Mouse (Mus musculus) gastrocnemius, postnatal 4 days (tissue): ENCODE measurements around the gene Actrt3. TPM values are rescaled to one million over a fixed set of nuclear protein-coding genes. Genes with fewer than 3 reads are reported as not detected.
A peak's percentile ranks its signal among the peaks of the same experiment; 100 is the strongest.

Experiments used
- DNase-seq, 2 experiments: peaks; one replicate each; pipeline ENCODE4 v3.0.0; 2021 to 2022; ENCODE audit warnings: low spot score in 2 of 2, mixed read lengths in 2 of 2
- long read RNA-seq, 2 experiments: library from polyadenylated mRNA; stranded (forward); transcript quantifications; one replicate each; pipeline ENCODE4 v2.0.0; 2021
- total RNA-seq, 2 experiments: library from RNA; stranded (reverse); gene quantifications; 2 replicates each; pipeline ENCODE4 v1.2.3; 2021

Gene Actrt3
- not detected for total RNA-seq
- long read RNA-seq, experiment 1, result 0 reads
- long read RNA-seq, experiment 2, result 0 reads

GRCm38 (mm10) chr3:30599711-30600545, at the start of gene Actrt3:
Gene Actrt3, minus strand, starts transcription at chr3:30599939.
- DNase-seq, result peak in 1 of 2 experiments; percentile 16

GRCm38 (mm10) chr3:30648466-30648865, 48.7 kb upstream of the Actrt3 start:
- DNase-seq, result no peak

- peak; percentile 18 to 47 for DNase-seq
Measured at GRCm38 (mm10) chr3:30647440-30648090, 47.8 kb upstream of the Actrt3 start, which contains the start of gene Lrrc34. Gene Lrrc34, minus strand, starts transcription at chr3:30647869.

- no peak for DNase-seq
Measured at GRCm38 (mm10) chr3:30646761-30647160, 47.0 kb upstream of the Actrt3 start.

GRCm38 (mm10) chr3:30644207-30644606, 44.5 kb upstream of the Actrt3 start, which contains the start of gene Lrriq4:
Gene Lrriq4, plus strand, starts transcription at chr3:30644507.
- no peak for DNase-seq

GRCm38 (mm10) chr3:30635629-30636028, 35.9 kb upstream of the Actrt3 start:
- no peak for DNase-seq

GRCm38 (mm10) chr3:30633681-30634080, 33.9 kb upstream of the Actrt3 start:
- DNase-seq, result no peak

- DNase-seq, result no peak
Measured at GRCm38 (mm10) chr3:30620132-30620531, 20.4 kb upstream of the Actrt3 start.

- DNase-seq, result no peak
Measured at GRCm38 (mm10) chr3:30610930-30611329, 11.2 kb upstream of the Actrt3 start.

GRCm38 (mm10) chr3:30608999-30609398, 9.3 kb upstream of the Actrt3 start:
- no peak for DNase-seq

GRCm38 (mm10) chr3:30603256-30603655, 3.5 kb upstream of the Actrt3 start:
- DNase-seq, result no peak

- peak in 1 of 2 experiments; percentile 47 for DNase-seq
Measured at GRCm38 (mm10) chr3:30602740-30603098, 3.0 kb upstream of the Actrt3 start.

- DNase-seq, result peak; percentile 83 to 98
Measured at GRCm38 (mm10) chr3:30602065-30602739, 2.5 kb upstream of the Actrt3 start, which contains the start of gene Mynn. Gene Mynn, plus strand, starts transcription at chr3:30602065.

GRCm38 (mm10) chr3:30601610-30602064, 1.9 kb upstream of the Actrt3 start:
- no peak for DNase-seq

GRCm38 (mm10) chr3:30601175-30601574, 1.4 kb upstream of the Actrt3 start:
- DNase-seq, result peak; percentile 43 to 71

GRCm38 (mm10) chr3:30600717-30601116, 978 bp upstream of the Actrt3 start:
- DNase-seq, result peak in 1 of 2 experiments; percentile 23

GRCm38 (mm10) chr3:30597271-30597670, 2.5 kb downstream of the Actrt3 start:
- DNase-seq, result no peak

GRCm38 (mm10) chr3:30595111-30595832, 4.5 kb downstream of the Actrt3 start:
- peak; percentile 24 for DNase-seq

GRCm38 (mm10) chr3:30593719-30594485, 5.8 kb downstream of the Actrt3 start:
- no peak for DNase-seq

GRCm38 (mm10) chr3:30592418-30592853, 7.3 kb downstream of the Actrt3 start:
- DNase-seq, result no peak
